ENCODE assay signal across 12 mouse cellular contexts in the genomic region with DNA sequence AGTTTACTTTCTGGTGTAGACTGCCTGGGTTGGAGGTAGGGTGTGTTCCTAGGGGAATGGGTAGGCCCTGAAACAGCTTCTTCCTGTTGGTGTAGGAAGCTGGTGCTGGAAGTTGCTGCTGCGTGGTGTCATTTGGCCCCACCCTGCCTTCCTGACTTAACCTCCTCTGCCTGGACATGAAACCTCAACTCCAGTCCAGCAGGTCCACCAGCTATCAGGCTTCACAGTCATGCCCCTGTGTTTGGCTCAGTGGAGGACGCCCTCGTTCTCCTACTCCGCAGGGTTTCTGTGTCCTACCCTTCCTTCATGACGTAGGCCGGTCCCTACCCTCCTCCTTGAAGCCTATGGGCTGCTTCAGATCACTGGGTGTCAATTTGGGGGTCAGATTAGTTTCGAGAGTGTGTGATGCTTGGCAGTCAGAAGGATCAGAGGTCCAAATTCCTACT. TPM values are rescaled to one million over a fixed set of nuclear protein-coding genes. Genes with fewer than 3 reads are reported as not detected.
DNase-seq lines count a peak whose midpoint lies in the region; ATAC-seq and TF ChIP-seq lines count a peak whose summit lies in the region.
"Had no signal": no experiment of that assay in that cellular context is flagged by ENCODE, and none has a peak within 500 bp of the region (broad histone marks: within the 10 kb centered on the region; RNA-seq: fewer than 3 reads in every experiment).

No protein-coding gene starts in this region.

- ATAC-seq in megakaryocyte, adult 5-6 weeks (ENCODE audit: poor library complexity, severe bottlenecking): no peak
- ATAC-seq in heart, postnatal 0 days (ENCODE audit: insufficient read depth, low read depth): no peak
- no peak for ATAC-seq in neural tube, embryonic 15.5 days (ENCODE audit: low FRiP score)

- H3K36me3 ChIP-seq in heart, embryonic 10.5 days: no peaks in the 10 kb centered on the region
- H3K36me3 ChIP-seq in megakaryocyte, embryonic 14.5 days (replicated peaks; ENCODE audit: low read length): peaks cover 36% of the 10 kb centered on the region
- no peaks in the 10 kb centered on the region for H3K36me3 ChIP-seq in heart, postnatal 0 days (replicated peaks; ENCODE audit: control insufficient read depth, insufficient read depth, low read length)
- H3K36me3 ChIP-seq in neural tube, embryonic 15.5 days: no peaks in the 10 kb centered on the region

- no peaks in the 10 kb centered on the region for H3K9me3 ChIP-seq in heart, embryonic 10.5 days
- no peaks in the 10 kb centered on the region for H3K9me3 ChIP-seq in megakaryocyte, embryonic 14.5 days
- H3K9me3 ChIP-seq in heart, postnatal 0 days (replicated peaks; ENCODE audit: control insufficient read depth, low read length): no peaks in the 10 kb centered on the region
- no peaks in the 10 kb centered on the region for H3K9me3 ChIP-seq in neural tube, embryonic 15.5 days (replicated peaks)

- 77% methylated on average over 7 of the region's 7 CpGs for WGBS in heart, embryonic 10.5 days
- 82% methylated on average over 7 of the region's 7 CpGs for WGBS in heart, postnatal 0 days
- WGBS in neural tube, embryonic 15.5 days: 83% methylated on average over 7 of the region's 7 CpGs

- no peak overlapping the region for H3K9ac ChIP-seq in heart, postnatal 0 days (replicated peaks; ENCODE audit: low read depth, low read length)
- H3K9ac ChIP-seq in neural tube, embryonic 15.5 days (replicated peaks): no peak overlapping the region
- H3K9ac ChIP-seq: liver, embryonic 14.5 days had no signal

- H3K27me3 ChIP-seq in heart, embryonic 10.5 days (ENCODE audit: insufficient read depth, poor library complexity, severe bottlenecking): no peaks in the 10 kb centered on the region
- no peaks in the 10 kb centered on the region for H3K27me3 ChIP-seq in megakaryocyte, embryonic 14.5 days (replicated peaks)
- H3K27me3 ChIP-seq in heart, postnatal 0 days (ENCODE audit: control insufficient read depth, insufficient read depth, low read length): no peaks in the 10 kb centered on the region
- no peaks in the 10 kb centered on the region for H3K27me3 ChIP-seq in neural tube, embryonic 15.5 days (replicated peaks)

- H3K4me2 ChIP-seq in heart, postnatal 0 days (ENCODE audit: low read depth, low read length): 0 out of 2 replicates have a peak overlapping the region, but pooled peaks have one; percentile 91
- H3K4me2 ChIP-seq in neural tube, embryonic 15.5 days: peak overlapping the region; percentile 94; the same call in 1 of the 2 replicates

- H3K27ac ChIP-seq in heart, embryonic 10.5 days: 0 out of 2 replicates have a peak overlapping the region, but pooled peaks have one; percentile 96
- H3K27ac ChIP-seq in heart, postnatal 0 days (ENCODE audit: low read depth): peak overlapping the region; percentile 98; the same call in 1 of the 2 replicates
- H3K27ac ChIP-seq in neural tube, embryonic 15.5 days (replicated peaks): 0 out of 2 replicates have a peak overlapping the region, but pooled peaks have one; percentile 98

- peaks cover 26% of the 10 kb centered on the region for H3K4me1 ChIP-seq in heart, embryonic 10.5 days
- peaks cover 60% of the 10 kb centered on the region for H3K4me1 ChIP-seq in megakaryocyte, embryonic 14.5 days
- H3K4me1 ChIP-seq in heart, postnatal 0 days (ENCODE audit: control insufficient read depth, insufficient read depth): peaks cover 20% of the 10 kb centered on the region
- peaks cover 38% of the 10 kb centered on the region for H3K4me1 ChIP-seq in neural tube, embryonic 15.5 days

- H3K4me3 ChIP-seq in heart, embryonic 10.5 days: no peak overlapping the region
- peak overlapping the region; percentile 99 for H3K4me3 ChIP-seq in megakaryocyte, embryonic 14.5 days (replicated peaks)
- H3K4me3 ChIP-seq in heart, postnatal 0 days (ENCODE audit: low read depth, low read length): no peak overlapping the region
- no peak overlapping the region for H3K4me3 ChIP-seq in neural tube, embryonic 15.5 days (replicated peaks)

- TF ChIP-seq EP300 in heart, postnatal 0 days (IDR thresholded peaks at IDR 0.05; ENCODE audit: low read depth): no peak

- DNase-seq in heart, embryonic 10.5 days (ENCODE audit: low spot score): no peak
- DNase-seq in heart, postnatal 4 days: no peak
- no peak for DNase-seq in heart, postnatal 0 days (ENCODE audit: low spot score)
- no peak for DNase-seq in yolk sac, embryonic 10.5 days (ENCODE audit: low spot score)
- DNase-seq in layer of hippocampus, adult 9-10 months (ENCODE audit: low spot score): no peak
- DNase-seq: layer of hippocampus, adult 9-11 months; thymus, adult 2 months had no signal

- TF ChIP-seq CTCF in heart, postnatal 0 days (IDR thresholded peaks at IDR 0.05; ENCODE audit: low read depth): no peak

RNA-seq across cellular contexts. Expression of gene Mxi1, which starts 4.9 kb away (rescaled TPM):
- polyA plus RNA-seq in heart, embryonic 10.5 days (2016; fragmentation: Nextera tagmentation; extraction: Ambion mirVana): 27.7 and 28.7 TPM in 2 replicates
- 10 to 100 TPM; 26.1 to 27.1 TPM for total RNA-seq in heart, postnatal 4 days (2021)
- 32.9 and 41.2 TPM in 2 replicates for polyA plus RNA-seq in megakaryocyte, embryonic 14.5 days (2012; ENCODE audit: insufficient read depth, low replicate concordance)
- total RNA-seq in megakaryocyte, adult 5-6 weeks (2015): 42.1 and 42.8 TPM in 2 replicates
- 74.0 and 91.1 TPM in 2 replicates for total RNA-seq in megakaryocyte, adult 5-6 weeks (2017)
- total RNA-seq in heart, postnatal 0 days (2014; rRNA removed; ENCODE audit: low replicate concordance): 32.1 and 44.3 TPM in 2 replicates
- polyA plus RNA-seq in heart, postnatal 0 days (2015; fragmentation: Nextera tagmentation; extraction: Ambion mirVana): 31.2 and 34.8 TPM in 2 replicates
- polyA plus RNA-seq in neural tube, embryonic 15.5 days (2015; fragmentation: Nextera tagmentation; extraction: Ambion mirVana): 40.0 and 40.8 TPM in 2 replicates

RNA-seq across cellular contexts. Expression of gene Gm10197, which starts 56.3 kb away (rescaled TPM):
- not detected in 2 replicates for polyA plus RNA-seq in heart, embryonic 10.5 days (2016; fragmentation: Nextera tagmentation; extraction: Ambion mirVana)
- total RNA-seq in heart, postnatal 4 days (2021): not detected
- polyA plus RNA-seq in megakaryocyte, embryonic 14.5 days (2012; ENCODE audit: insufficient read depth, low replicate concordance): not detected in 2 replicates
- not detected in 2 replicates for total RNA-seq in megakaryocyte, adult 5-6 weeks (2015)
- not detected in 2 replicates for total RNA-seq in megakaryocyte, adult 5-6 weeks (2017)
- total RNA-seq in heart, postnatal 0 days (2014; rRNA removed; ENCODE audit: low replicate concordance): not detected in 2 replicates
- polyA plus RNA-seq in heart, postnatal 0 days (2015; fragmentation: Nextera tagmentation; extraction: Ambion mirVana): not detected in 2 replicates
- polyA plus RNA-seq in neural tube, embryonic 15.5 days (2015; fragmentation: Nextera tagmentation; extraction: Ambion mirVana): not detected in 2 replicates
- polyA plus RNA-seq: liver, embryonic 14.5 days; neural tube, embryonic 11.5 days; thymus, adult 2 months had no signal
